Mouse (Mus musculus) hematopoietic stem cell, adult 5-6 weeks (primary cell): ENCODE measurements around the gene Gm11444. TPM values are rescaled to one million over a fixed set of nuclear protein-coding genes. Genes with fewer than 3 reads are reported as not detected.
A peak's percentile ranks its signal among the peaks of the same experiment; 100 is the strongest.

Experiments used
- ATAC-seq, 2 experiments: fragments of 125-278 bp in 1 of 2; replicated peaks in 1 of 2; 2 replicates each; pipeline ENCODE4 v1.8.0; 2016 to 2017; ENCODE audit warnings: inconsistent platforms in 2 of 2, mild to moderate bottlenecking in 2 of 2, moderate number of reproducible peaks in 2 of 2, low read depth in 1 of 2, moderate TSS enrichment in 1 of 2; ENCODE audit not compliant: low FRiP score in 2 of 2, poor library complexity in 2 of 2, severe bottlenecking in 2 of 2, insufficient read depth in 1 of 2, low TSS enrichment in 1 of 2
- total RNA-seq: library from RNA; stranded (forward); fragments of 172-1452, 232-1000 nt; gene quantifications from 2 replicates; pipeline ENCODE4 v1.2.3, GENCODE M21; 2017

Gene Gm11444
- total RNA-seq, 1 experiment from 2014 or later, result not detected

DNA sequence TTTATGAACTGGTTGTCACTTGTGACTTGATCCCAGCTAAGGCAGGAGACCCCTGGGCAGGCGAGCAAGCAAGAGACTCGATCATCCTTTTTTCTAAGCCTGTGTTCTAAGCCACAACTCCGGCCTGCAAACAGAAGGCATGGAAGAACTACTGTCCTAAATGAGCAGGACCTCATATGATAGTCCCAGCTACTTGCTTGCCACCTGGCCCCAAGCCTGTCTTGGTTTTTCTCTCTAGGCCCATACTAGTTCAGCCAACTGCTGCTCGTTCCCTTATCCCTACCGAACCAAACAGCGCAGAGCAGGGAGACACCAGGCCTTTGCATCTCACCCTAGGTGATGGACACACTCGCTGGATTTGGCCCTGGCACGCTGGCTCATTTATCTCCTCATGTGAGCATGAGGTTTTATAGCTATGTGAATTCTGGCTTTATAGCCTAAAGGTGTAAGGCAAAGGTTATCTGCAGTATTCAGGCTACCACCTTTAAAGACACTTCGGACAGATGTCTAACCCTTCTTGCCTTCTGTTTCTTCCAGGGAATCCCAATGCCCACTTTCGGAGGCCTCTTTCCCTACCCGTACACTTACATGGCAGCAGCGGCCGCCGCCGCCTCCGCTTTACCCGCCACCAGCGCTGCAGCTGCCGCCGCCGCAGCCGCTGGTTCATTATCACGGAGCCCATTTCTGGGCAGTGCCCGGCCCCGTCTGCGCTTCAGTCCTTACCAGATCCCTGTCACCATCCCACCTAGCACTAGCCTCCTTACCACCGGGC, 9.9 kb downstream of the Gm11444 start:
- no peak for ATAC-seq

DNA sequence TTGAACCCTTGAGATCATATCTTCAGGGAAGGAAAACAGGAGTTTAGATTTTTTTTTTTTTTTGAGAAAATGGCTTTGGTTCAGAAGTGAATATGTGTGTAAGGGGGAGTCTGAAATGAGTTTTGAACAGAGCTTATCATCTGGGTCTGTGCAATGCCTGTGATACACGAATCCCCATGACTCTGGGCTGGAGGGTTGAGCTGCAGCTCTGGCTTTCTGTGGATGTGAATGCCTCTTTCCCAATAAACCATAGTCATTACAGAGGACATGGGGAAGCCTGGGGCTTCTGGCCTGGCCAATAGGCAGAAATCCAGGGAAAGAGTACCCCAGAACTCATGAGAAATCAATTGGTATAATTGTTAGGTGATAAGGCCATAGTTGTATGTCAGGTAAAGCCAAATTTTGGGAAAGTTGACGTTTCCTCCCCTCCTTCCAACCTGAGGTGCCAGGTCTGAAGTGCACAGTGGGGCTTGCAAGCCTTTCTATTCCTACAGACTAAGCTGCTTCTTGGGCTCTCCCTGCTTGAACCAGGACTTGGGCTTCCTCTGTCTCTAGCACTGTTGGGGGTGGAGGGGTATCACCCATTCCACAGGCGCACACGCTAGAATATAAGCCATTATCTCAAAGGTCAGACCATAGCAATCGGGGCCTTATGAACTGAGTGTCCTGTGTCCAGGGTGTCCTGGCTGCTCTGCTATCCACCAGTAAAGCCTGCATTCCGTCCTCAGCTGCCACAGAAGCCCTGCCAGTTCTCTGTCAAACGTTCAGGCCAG, 10.7 kb downstream of the Gm11444 start:
- no peak for ATAC-seq

DNA sequence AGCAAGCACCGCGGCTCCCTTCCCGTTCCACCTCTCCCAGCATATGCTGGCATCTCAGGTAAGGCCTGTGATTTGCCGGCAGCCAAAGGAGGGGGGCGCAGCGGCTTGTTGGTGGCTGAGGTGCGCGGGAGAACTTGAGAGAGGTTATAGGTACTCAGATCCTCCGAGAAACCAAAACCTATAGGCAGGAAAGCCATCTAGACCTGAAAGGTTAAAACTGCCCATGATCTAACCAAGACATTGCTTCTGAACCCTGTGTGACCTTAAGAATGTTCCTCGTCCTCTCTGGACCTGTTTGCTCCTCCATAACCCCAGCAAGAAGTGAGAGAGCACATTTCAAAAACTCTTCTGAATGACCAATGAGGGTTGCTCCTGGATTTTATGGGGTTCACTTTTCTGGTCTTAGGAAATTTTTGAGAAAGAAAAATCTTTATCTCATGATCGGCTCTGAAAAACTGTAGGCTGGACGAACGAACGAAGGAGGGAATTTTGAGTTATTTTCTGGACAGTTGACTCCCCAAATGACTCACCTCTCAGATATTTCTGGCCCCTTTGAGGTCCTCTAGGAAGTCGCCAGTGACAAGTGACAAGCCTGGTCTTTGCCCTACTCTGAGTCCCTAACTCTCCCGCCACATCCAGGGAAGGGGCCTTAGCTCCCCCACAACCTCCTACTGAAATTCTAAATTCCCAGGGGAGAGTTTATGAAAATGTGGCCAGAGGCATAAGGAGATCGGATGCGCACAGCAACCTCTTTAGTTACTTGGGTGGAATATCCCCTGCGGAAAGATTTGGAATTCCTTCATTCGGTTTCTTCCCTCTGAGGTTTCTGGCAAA, 11.5 kb downstream of the Gm11444 start:
- ATAC-seq, result no peak

DNA sequence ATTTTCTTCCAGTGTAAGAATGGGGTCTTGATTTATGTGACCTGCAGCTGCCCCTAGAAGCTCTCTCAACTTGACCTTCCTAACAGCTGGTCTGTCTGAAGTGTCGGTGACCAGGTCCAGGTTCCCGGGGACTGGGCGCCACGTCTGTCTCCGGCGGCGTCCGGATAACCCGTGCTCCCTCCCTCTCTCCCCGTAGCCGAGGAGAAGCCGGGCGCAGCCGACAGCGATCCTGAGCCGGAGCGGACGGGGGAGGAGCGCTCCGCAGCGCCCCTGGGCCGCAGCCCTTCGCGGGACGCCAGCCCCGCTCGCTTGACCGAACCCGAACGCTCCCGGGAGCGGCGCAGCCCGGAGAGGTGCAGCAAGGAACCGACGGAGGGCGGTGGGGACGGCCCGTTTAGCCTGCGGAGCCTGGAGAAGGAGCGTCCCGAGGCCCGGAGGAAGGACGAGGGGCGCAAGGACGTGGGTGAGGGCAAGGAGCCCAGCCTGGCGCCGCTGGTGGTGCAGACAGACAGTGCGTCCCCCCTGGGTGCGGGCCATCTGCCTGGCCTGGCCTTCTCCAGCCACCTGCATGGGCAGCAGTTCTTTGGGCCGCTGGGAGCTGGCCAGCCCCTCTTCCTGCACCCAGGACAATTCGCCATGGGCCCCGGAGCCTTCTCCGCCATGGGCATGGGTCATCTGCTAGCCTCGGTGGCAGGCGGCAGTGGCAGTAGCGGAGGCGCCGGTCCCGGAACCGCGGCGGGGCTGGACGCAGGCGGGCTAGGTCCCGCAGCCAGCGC, 12.3 kb downstream of the Gm11444 start:
- no peak for ATAC-seq

DNA sequence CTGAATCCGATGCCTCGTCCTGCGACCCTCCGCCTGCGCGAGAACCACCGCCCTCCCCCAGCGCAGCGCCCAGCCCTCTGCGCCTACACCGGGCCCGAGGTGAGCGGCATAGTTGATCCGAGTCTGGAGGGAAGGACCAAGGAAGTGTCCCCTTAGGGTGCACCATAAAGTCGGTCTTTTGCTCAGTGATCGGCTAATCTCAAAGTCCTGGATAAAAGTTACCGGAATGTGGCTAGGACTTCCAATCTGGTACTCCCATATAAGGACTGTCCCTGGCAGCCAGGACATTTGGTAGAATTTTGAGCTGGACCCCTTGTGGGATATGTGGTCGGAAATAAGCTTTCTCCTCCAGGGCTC, 12.9 kb downstream of the Gm11444 start:
- ATAC-seq, result no peak

DNA sequence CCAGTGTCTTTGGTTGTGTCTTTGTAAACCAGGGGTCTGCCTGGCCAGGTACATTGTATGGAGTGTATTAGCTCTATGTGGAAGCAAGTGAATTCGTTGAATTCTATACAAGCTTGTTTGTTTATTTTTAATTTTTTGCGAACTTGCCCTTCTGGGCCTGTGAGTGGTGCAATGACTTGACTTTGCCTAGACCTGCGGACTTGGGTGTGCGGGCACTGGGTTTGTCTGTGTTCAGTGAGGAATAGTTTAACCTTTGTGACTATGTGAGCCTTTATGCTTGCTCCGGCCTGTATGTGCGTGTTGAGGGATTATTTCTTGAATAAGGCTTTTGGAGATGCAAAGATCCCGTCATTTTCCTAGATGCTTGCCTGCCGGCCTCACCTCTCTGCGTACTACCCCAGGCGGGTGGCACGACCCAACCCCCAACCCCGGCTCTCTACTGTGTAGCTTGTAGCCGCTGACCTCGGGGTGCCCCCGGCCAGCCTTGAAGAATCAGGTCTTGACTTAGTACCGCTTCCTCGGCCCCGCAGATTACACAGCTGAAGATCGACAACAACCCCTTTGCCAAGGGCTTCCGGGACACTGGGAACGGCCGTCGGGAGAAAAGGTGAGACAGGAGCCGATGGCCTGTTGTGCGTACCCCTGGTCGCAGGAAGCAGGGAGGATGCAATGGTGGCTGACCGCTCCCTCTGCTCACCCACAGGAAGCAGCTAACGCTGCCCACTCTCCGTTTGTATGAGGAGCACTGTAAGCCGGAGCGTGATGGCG, 13.4 kb downstream of the Gm11444 start:
- no peak for ATAC-seq

DNA sequence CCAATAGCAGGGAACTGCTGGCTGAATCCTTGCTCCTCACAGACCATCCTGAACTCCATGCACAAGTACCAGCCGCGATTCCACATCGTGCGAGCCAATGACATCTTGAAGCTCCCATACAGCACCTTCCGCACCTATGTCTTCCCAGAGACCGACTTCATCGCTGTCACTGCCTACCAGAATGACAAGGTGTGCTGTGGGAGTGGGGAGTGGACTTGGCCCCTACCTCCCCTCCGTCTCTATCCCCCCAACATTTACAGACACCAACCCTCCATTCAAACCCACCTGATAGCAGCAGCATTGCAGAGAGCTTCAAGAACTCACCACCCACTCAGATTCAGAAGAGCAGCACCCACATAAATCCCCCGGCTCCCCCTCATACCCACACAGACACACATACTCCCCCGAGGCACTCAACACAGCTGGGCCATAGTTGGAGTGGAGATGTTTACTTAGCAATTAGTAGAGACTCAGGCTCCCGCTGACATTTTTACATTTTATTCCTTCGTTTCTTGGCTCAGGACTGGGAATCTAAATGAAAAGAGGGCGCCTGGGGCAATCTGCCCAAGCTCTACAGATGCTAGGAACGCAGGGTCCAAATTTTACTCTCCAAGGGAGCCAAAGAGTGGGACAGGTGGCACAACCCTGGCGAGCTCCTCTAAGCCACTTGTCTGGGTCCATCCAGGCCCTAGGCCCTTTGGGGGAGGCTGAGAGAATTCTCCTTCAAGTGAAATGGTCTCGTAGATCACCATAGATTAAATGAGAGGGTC, 14.2 kb downstream of the Gm11444 start:
- ATAC-seq, result no peak

DNA sequence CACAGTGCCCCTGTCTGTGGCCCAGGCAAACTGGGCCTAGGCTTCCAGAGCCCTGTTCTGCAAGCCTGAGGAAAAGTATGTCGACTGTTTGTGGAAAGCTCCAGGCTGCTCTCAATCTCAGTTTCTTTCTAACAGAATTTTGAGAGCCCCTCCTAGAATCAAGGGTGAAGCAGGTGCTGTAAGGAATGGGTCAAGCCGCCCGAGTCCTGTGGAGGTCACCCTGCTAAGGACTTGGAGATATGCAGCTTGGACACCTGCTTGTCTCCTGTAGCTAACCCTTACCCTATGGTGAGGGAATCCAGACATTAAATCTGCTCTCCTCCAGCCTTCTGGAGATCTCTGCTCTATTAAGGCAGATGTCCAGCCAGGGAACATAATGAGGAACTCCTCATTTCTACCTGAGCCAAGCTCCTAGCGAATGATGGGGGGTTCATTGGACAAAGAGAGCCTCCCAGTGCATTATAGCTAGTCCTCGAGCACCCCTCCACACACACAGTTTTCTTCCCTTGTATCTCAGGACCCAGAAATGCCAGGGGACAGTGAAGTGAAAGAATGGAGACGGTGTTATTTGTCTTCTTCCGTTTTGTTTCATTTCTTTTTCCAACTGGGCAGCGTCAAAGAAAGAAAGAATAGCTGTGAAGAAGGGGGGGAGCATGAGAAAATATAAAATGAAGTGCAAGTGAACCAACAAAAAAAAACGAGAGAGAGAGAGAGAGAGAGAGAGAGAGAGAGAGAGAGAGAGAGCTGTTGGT, 15.0 kb downstream of the Gm11444 start:
- ATAC-seq, result no peak

DNA sequence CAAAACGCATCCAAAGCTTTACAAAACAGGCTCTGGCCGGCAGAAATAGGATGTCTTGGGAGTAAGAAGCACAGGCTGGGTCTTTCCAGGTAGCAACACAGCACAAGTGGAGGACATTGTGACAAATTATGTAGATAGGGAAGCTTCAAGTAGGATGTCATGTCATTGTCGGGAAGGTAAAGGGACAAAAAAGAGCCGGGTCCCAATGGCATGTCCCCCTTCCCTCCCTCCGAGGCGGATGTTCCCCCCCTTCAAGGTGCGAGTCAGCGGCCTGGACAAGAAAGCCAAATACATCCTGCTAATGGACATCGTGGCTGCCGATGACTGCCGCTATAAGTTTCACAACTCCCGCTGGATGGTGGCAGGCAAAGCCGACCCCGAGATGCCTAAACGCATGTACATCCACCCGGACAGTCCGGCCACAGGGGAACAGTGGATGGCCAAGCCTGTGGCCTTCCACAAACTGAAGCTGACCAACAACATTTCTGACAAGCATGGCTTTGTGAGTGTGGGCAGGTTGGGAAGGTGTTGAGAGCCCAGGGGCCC, 15.7 kb downstream of the Gm11444 start:
- no peak for ATAC-seq

DNA sequence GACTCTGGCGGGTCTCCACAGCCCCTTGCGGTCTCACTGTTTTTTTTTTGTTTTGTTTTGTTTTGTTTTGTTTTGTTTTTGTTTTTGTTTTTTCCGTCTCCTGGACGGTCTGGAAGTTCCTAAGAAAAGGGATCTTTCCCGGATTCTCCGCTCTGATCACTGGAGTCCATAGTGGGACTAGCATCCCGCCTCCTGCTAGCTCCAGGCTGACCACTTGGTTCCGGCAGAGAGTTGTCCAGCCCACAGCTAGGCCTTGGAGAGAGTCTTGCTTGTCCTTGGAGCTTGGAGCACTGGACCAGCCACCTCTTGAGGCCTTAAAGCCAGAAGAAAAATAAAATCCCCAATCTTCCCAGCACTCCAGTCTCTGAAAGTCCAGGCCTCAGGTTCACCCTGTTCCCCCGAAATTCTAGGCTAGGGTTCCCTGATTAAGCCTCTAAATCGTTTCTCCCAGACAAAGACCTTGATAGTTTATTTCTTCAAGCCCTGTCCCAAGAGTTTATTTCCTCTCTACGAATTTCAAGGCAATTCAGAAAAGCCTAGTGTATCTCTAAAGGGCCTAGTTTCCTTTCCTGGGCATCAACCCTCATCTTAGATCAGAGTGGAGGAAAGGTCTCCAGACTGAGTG, 16.3 kb downstream of the Gm11444 start:
- ATAC-seq, result no peak

DNA sequence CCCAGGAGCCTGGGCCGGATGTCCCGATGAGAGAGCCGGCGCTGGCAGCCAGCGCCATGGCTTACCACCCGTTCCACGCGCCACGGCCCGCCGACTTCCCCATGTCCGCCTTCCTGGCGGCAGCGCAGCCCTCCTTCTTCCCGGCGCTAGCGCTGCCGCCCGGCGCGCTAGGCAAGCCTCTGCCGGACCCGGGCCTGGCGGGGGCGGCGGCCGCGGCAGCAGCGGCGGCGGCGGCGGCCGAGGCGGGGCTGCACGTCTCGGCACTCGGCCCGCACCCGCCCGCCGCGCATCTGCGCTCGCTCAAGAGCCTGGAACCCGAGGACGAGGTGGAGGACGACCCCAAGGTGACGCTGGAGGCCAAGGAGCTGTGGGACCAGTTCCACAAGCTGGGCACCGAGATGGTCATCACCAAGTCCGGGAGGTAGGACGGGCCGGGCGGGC, 17.0 kb downstream of the Gm11444 start:
- no peak for ATAC-seq

DNA sequence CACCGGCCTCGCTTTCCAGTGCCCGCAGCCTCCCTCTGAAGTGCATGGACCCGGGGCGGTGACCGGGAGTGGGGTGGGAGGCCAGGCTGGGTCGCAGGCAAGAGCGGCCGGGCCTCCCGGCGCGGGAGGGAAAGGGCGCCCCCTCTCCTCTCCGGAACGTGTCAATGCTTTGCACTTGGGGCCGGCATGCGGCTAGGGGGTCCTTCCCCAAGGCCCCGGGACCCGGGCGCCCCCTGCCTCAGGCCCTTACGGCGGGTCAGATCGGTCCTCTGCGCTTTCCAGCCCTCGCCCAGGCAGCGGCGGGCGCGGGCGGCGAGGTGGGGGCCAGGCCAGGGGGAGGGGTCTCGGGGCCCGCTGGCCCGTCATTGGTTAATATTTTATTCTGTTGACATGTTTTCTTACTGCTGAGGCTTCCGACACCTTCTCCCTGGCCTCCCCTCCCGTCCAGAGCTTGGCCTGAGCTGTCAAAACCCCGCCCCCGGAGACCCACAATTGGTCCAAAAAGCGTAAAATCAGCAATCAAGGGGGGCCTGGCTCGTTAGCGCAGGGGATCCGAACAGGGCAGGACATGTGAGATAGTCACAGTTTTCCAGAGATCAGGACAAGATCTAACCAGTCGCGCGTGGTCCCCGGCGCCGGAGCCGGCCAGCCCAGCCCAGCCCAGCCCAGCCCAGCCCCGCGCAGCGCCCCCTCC, 17.8 kb downstream of the Gm11444 start, which contains the start of gene Tbx2:
Gene Tbx2 (plus strand): TSS at position 321 of the 694 bp plus-strand sequence.
- ATAC-seq, result no peak

DNA sequence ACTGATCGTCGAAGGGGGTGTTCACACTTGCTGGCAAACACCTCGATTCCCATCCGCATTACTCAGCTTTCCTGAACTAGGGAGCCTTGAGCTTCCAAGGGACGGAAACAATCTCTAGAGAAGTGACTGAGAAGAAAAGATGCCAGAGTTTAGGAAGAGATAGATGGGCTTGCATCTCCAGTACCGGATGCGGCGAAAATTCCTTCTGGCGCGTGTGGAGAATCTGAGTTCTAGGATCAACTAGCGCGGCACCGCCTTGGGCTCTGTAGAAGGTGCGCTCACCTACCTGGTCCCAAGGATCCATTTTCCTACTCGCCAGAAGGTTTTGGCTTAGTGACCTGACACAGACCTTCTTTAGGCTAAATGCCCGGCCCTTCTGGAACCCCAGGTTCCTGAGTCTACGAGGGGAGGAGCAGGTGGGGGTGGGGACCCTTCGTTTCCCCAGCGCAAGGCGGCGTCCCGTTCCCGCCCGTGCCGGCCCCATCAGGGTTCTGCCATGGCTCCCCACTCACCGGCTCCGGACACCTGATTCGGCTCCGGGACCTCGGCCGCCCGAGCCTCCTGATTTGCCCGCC, 18.4 kb downstream of the Gm11444 start:
- no peak for ATAC-seq

DNA sequence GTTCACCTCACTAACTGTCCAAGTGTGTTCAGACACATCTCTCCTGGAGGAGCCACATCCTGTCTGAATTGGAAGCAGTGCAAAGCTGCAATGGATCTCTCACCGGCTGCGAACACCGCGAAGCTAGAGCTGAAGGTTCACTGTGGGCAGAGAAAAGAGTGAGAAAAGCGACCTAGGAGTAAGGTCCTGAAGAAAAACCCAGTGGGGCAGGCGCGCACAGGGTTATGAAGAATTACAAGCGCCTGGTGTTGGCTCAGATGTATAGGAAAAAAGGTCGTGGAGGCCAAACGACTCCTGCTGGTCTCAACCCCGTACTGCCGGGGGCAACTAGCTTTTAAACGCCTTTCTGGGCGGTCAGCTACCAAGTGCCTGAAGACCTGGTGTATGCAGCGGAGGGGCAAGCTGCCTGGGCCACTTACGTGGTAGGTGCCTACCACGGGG, 19.2 kb downstream of the Gm11444 start:
- peak in 1 of 2 experiments; percentile 13; a peak in 1 of 4 replicates for ATAC-seq
